Mouse (Mus musculus) heart, embryonic 15.5 days (tissue): ENCODE data around the gene Hoxb3. TPM values are rescaled to one million over a fixed set of nuclear protein-coding genes. Genes with fewer than 3 reads are reported as not detected.
A peak's percentile ranks its signal among the peaks of the same experiment; 100 is the strongest.

Experiments used
- ATAC-seq: fragments of 200-750 bp; cut with Nextera tagmentation; replicated peaks from 2 replicates; pipeline ENCODE4 v1.8.0; 2017; ENCODE audit warnings: low read depth, moderate TSS enrichment; ENCODE audit not compliant: insufficient number of reproducible peaks, insufficient read depth, low FRiP score
- H3K27ac ChIP-seq: fragments of 300-500 bp; sonication (generic); 2 replicates; pipeline ENCODE4 v1.5.1; 2015; ENCODE audit warnings: mild to moderate bottlenecking, inconsistent platforms
- H3K27me3 ChIP-seq: fragments of 300-500 bp; sonication (generic); 2 replicates; pipeline ENCODE4 v1.6.1; 2015; ENCODE audit warnings: inconsistent platforms
- H3K36me3 ChIP-seq: fragments of 300-500 bp; sonication (generic); 2 replicates; pipeline ENCODE4 v1.6.1; 2015; ENCODE audit warnings: mild to moderate bottlenecking, inconsistent platforms
- H3K4me1 ChIP-seq: fragments of 300-500 bp; sonication (generic); replicated peaks from 2 replicates; pipeline ENCODE4 v1.6.1; 2015; ENCODE audit warnings: inconsistent platforms
- H3K4me2 ChIP-seq: fragments of 300-500 bp; sonication (generic); 2 replicates; pipeline ENCODE4 v1.6.1; 2015; ENCODE audit warnings: inconsistent platforms, mild to moderate bottlenecking, moderate library complexity
- H3K4me3 ChIP-seq: fragments of 300-500 bp; sonication (generic); 2 replicates; pipeline ENCODE4 v1.5.1; 2015; ENCODE audit warnings: mild to moderate bottlenecking, inconsistent platforms
- H3K9ac ChIP-seq: fragments of 300-500 bp; sonication (generic); 2 replicates; pipeline ENCODE4 v1.6.1; 2015; ENCODE audit warnings: mild to moderate bottlenecking, inconsistent platforms
- H3K9me3 ChIP-seq: fragments of 300-500 bp; sonication (generic); replicated peaks from 2 replicates; pipeline ENCODE4 v1.6.1; 2016; ENCODE audit warnings: inconsistent platforms
- WGBS: fragments of 180-500 bp; shearing (Covaris S2); methylation state at CpG from one replicate; pipeline ENCODE4 v1.1.7; 2015; ENCODE audit warnings: mixed read lengths; 5-methylcytosine and 5-hydroxymethylcytosine counted together
- polyA plus RNA-seq: library from polyadenylated mRNA; unstranded; fragments of >200 nt; fragmentation: Nextera tagmentation; extraction: Ambion mirVana; gene quantifications from 2 replicates; pipeline ENCODE4 v1.2.1, GENCODE M21; 2015

The Hoxb3 gene
- polyA plus RNA-seq, 1 experiment from 2014 or later = 0.71 TPM

DNA sequence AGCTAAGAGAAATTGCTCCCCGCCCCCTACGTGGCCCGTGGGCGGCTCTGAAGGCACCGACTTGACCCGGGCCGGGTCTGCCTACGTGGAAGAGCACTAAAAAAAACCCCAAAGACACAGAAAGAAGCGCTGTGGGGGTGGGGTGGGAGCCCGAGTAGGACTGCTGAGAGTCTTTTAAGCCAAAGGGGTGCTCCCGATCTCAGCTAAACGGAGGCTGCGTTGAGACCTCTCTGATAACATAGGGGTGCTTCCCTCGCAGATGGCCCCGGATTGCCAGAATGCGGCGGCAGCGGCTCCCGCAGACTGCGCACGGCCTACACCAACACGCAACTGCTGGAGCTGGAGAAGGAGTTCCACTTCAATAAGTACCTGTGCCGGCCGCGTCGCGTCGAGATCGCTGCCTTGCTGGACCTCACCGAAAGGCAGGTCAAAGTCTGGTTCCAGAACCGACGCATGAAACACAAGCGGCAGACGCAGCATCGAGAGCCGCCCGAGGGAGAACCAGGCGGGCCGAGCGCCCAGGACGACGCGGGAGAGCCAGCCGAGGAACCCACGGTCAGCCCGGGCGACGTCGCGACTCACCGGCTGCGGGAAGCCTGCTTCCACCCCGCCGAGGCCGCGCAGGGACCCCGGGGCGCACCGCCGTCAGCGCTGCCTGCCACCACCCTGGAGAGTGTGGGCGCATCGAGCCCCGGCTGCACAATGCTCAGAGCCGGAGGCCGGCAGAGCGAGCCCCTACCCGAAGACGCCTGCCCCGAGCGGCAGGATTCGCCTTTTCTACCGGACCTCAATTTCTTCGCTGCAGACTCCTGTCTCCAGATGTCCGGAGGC lies 29.8 kb downstream of the Hoxb3 start:
- Histone ChIP-seq H3K4me2 (peak overlapping the region; percentile 57), H3K4me3 (peak overlapping the region; percentile 53), H3K9me3 (no peaks in the 10 kb centered on the region), H3K36me3 (no peaks in the 10 kb centered on the region), H3K27me3 (peaks cover 95% of the 10 kb centered on the region), H3K9ac (peak overlapping the region; percentile 48), H3K4me1 (peaks cover 16% of the 10 kb centered on the region), H3K27ac (peak overlapping the region; percentile 76)
- under 1% methylated on average over 75 of the region's 75 CpGs for WGBS
- no peak for ATAC-seq

DNA sequence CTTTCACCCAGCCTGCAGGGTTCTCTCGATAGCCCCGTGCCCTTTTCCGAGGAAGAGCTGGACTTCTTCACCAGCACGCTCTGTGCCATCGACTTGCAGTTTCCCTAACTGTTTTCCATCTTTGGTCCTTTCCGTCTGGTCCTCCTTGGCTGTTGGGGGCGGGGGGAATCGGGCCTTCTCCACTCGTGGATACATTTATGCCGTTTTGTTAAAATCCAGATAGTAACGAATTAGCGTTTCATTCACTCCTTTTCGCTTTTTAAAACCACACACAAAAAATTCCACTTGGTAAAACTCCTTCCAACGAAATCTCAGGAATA lies 30.4 kb downstream of the Hoxb3 start:
- peaks cover 94% of the 10 kb centered on the region for H3K27me3 ChIP-seq
- H3K9ac ChIP-seq = peak overlapping the region; percentile 48
- H3K36me3 ChIP-seq = no peaks in the 10 kb centered on the region
- H3K9me3 ChIP-seq = no peaks in the 10 kb centered on the region
- peak overlapping the region; percentile 53 for H3K4me3 ChIP-seq
- H3K4me2 ChIP-seq = peak overlapping the region; percentile 57
- ATAC-seq = no peak
- peak overlapping the region; percentile 76 for H3K27ac ChIP-seq
- peaks cover 16% of the 10 kb centered on the region for H3K4me1 ChIP-seq
- 5% methylated on average over 14 of the region's 14 CpGs for WGBS

DNA sequence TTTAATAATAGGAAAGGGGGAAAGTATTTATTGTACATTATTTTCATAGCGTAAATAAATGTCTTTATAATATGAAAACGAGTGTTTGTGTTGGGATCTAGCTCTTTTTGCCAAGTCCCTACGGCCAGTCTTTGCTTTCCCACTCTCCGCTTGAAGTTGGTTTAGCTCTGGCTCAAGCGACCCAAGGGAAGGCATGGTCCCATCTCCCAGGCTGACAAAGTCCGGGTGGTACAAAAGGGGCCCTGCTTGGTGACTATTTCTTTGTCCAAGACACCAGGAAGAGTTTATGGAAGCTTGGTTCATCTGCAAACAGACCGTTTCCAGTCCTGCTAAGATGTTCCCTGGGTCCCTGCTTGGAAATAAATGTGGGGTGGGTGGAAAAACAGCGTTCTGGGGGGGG lies 30.8 kb downstream of the Hoxb3 start:
- H3K4me1 ChIP-seq = peaks cover 16% of the 10 kb centered on the region
- WGBS = 22% methylated on average over 8 of the region's 8 CpGs
- no peaks in the 10 kb centered on the region for H3K9me3 ChIP-seq
- no peaks in the 10 kb centered on the region for H3K36me3 ChIP-seq
- peak overlapping the region; percentile 33 for H3K4me3 ChIP-seq
- no peak for ATAC-seq
- H3K27me3 ChIP-seq = peaks cover 89% of the 10 kb centered on the region
- H3K9ac ChIP-seq = peak overlapping the region; percentile 7; the same call in 1 of the 2 replicates
- peak overlapping the region; percentile 37; the same call in 1 of the 2 replicates for H3K27ac ChIP-seq
- peak overlapping the region; percentile 57 for H3K4me2 ChIP-seq

- ATAC-seq = no peak
- no peaks in the 10 kb centered on the region for H3K36me3 ChIP-seq
- peaks cover 86% of the 10 kb centered on the region for H3K27me3 ChIP-seq
- H3K4me3 ChIP-seq = peak overlapping the region; percentile 33
- peaks cover 16% of the 10 kb centered on the region for H3K4me1 ChIP-seq
- H3K9me3 ChIP-seq = no peaks in the 10 kb centered on the region
- H3K27ac ChIP-seq = peak overlapping the region; percentile 37; the same call in 1 of the 2 replicates
- peak overlapping the region; percentile 7; the same call in 1 of the 2 replicates for H3K9ac ChIP-seq
- H3K4me2 ChIP-seq = peak overlapping the region; percentile 57
- WGBS = 2% methylated on average over 25 of the region's 25 CpGs
These were observed 31.2 kb downstream of the Hoxb3 start for GRCm38 (mm10) chr11:96354376-96354775.

- H3K27me3 ChIP-seq = peaks cover 86% of the 10 kb centered on the region
- H3K27ac ChIP-seq = no peak overlapping the region
- peak overlapping the region; percentile 33 for H3K4me3 ChIP-seq
- H3K4me1 ChIP-seq = peaks cover 16% of the 10 kb centered on the region
- 0 out of 2 replicates have a peak overlapping the region, but pooled peaks have one; percentile 7 for H3K9ac ChIP-seq
- WGBS = 13% methylated on average over 9 of the region's 9 CpGs
- peak overlapping the region; percentile 57 for H3K4me2 ChIP-seq
- ATAC-seq = no peak
- no peaks in the 10 kb centered on the region for H3K36me3 ChIP-seq
- H3K9me3 ChIP-seq = no peaks in the 10 kb centered on the region
These were observed 31.7 kb downstream of the Hoxb3 start for GRCm38 (mm10) chr11:96354801-96355311.

GRCm38 (mm10) chr11:96363807-96364206 lies 40.7 kb downstream of the Hoxb3 start:
- Histone ChIP-seq H3K4me1 (peaks cover 7% of the 10 kb centered on the region), H3K9me3 (no peaks in the 10 kb centered on the region), H3K36me3 (no peaks in the 10 kb centered on the region), H3K4me2 (no peak overlapping the region), H3K27me3 (peaks cover 86% of the 10 kb centered on the region), H3K27ac (no peak overlapping the region), H3K9ac (no peak overlapping the region), H3K4me3 (no peak overlapping the region)
- ATAC-seq = no peak
- 18% methylated on average over 5 of the region's 5 CpGs for WGBS

DNA sequence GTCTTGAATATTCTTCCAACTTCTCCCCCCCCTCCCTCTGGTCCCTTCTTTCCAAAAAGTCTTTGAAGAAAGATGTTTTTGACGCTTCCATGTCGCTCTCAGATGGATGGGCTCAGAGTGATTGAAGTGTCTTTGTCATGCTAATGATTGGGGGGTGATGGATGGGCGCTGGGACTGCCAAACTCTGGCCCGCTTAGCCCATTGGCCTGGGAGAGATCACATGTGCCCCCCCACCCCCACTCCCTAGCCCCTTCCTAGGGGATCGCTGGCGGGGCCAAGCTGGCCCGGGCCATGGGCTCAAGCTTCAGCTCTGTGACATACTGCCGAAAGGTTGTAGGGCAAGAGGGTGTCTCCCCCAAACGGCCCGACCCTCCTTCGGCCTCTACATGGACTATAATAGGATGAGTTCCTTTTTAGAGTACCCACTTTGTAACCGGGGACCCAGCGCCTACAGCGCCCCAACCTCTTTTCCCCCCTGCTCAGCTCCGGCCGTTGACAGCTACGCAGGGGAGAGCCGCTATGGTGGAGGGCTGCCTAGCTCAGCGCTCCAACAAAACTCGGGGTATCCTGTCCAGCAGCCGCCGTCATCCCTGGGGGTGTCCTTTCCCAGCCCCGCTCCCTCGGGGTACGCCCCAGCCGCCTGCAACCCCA lies 42.4 kb downstream of the Hoxb3 start, which contains the start of gene Hoxb1:
Gene Hoxb1, plus strand, starts transcription at position 312 of the 651 bp plus-strand sequence.
- H3K27me3 ChIP-seq = peaks cover 92% of the 10 kb centered on the region
- peak within 1 kb of the TSS; percentile 7; the same call in 1 of the 2 replicates for H3K4me3 ChIP-seq
- H3K9me3 ChIP-seq = no peaks in the 10 kb centered on the region
- 11% methylated on average over 26 of the region's 26 CpGs for WGBS
- peak within 1 kb of the TSS; percentile 7; the same call in 1 of the 2 replicates for H3K4me2 ChIP-seq
- no peaks in the 10 kb centered on the region for H3K36me3 ChIP-seq
- ATAC-seq = no peak
- H3K27ac ChIP-seq = no peak within 1 kb of the TSS
- H3K4me1 ChIP-seq = peaks cover 7% of the 10 kb centered on the region
- H3K9ac ChIP-seq = no peak within 1 kb of the TSS

DNA sequence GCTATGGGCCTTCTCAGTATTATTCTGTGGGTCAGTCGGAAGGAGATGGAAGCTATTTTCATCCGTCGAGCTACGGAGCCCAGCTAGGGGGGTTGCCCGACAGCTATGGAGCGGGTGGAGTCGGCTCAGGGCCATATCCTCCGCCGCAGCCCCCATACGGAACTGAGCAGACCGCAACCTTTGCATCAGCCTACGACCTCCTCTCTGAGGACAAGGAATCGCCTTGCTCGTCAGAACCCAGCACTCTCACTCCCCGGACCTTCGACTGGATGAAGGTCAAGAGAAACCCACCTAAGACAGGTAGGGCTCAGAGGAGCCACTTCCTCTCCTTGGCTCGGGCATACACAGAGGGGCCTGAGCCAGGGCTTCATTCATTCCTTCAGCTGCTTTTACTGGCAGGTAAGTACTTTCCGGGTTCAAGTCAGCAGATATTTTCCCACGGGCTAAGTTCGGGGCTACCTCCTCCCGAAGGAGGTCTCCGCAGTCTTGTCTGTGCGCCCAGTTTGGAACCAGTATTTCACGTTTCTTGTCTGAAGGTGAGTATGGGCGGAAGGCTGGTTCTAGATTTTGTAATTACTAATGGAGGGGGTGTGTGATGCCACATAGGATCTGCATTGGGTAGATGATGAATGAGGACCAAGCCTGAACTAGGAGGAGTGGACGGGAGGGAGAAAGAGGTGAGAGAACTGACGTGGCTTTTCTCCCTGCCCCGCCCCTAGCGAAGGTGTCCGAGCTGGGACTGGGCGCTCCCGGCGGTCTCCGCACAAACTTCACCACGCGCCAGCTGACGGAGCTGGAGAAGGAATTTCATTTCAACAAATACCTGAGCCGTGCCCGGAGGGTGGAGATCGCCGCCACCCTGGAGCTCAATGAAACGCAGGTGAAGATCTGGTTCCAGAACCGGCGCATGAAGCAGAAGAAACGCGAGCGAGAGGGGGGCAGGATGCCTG lies 43.2 kb downstream of the Hoxb3 start:
- 6% methylated on average over 47 of the region's 47 CpGs for WGBS
- H3K4me2 ChIP-seq = peak overlapping the region; percentile 7; the same call in 1 of the 2 replicates
- no peaks in the 10 kb centered on the region for H3K9me3 ChIP-seq
- ATAC-seq = no peak
- peaks cover 96% of the 10 kb centered on the region for H3K27me3 ChIP-seq
- peaks cover 7% of the 10 kb centered on the region for H3K4me1 ChIP-seq
- H3K4me3 ChIP-seq = peak overlapping the region; percentile 7; the same call in 1 of the 2 replicates
- no peaks in the 10 kb centered on the region for H3K36me3 ChIP-seq
- no peak overlapping the region for H3K9ac ChIP-seq
- H3K27ac ChIP-seq = no peak overlapping the region

DNA sequence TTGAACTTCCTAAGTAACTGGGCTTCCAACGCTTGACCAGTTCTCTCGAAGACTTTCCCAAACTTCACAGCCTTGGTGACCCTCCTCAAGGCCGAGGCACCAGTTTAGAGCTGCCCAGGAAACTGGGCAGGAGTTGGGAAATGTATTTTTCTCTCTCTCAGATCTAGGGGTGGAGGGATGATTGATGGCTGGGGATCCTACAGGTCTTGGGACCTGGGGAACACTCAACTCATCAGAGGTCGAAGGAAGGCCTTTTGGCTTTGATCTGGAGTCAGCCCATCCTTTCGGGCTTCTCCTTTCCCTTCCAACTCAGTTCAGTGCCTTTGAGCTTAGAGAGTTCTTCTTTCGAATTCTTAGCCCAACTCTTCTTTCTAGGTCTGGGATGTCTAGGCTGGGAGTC lies 44.0 kb downstream of the Hoxb3 start:
- no peak overlapping the region for H3K4me2 ChIP-seq
- no peaks in the 10 kb centered on the region for H3K9me3 ChIP-seq
- H3K27me3 ChIP-seq = peaks cover 95% of the 10 kb centered on the region
- no peak for ATAC-seq
- no peak overlapping the region for H3K9ac ChIP-seq
- no peaks in the 10 kb centered on the region for H3K36me3 ChIP-seq
- no peak overlapping the region for H3K4me3 ChIP-seq
- WGBS = 33% methylated on average over 6 of the region's 6 CpGs
- peaks cover 7% of the 10 kb centered on the region for H3K4me1 ChIP-seq
- no peak overlapping the region for H3K27ac ChIP-seq

GRCm38 (mm10) chr11:96368686-96369085 lies 45.6 kb downstream of the Hoxb3 start:
- H3K27ac ChIP-seq = no peak overlapping the region
- no peak overlapping the region for H3K9ac ChIP-seq
- WGBS = 21% methylated on average over 5 of the region's 5 CpGs
- H3K4me2 ChIP-seq = no peak overlapping the region
- H3K9me3 ChIP-seq = no peaks in the 10 kb centered on the region
- H3K4me1 ChIP-seq = peaks cover 7% of the 10 kb centered on the region
- H3K4me3 ChIP-seq = no peak overlapping the region
- ATAC-seq = no peak
- H3K36me3 ChIP-seq = no peaks in the 10 kb centered on the region
- H3K27me3 ChIP-seq = peaks cover 98% of the 10 kb centered on the region
